Mouse (Mus musculus) cerebellum, postnatal 4 days (tissue): ENCODE data around the gene Tmem106a.
A peak's percentile ranks its signal among the peaks of the same experiment; 100 is the strongest.
"Not testable (repeated sequence)": the region's sequence is repeated elsewhere in the genome, so short reads cannot be mapped to it uniquely, and the experiment has no call there.

ENCODE experiments used
- DNase-seq, 2 experiments: peaks; one replicate each; pipeline ENCODE4 v3.0.0; 2022; ENCODE audit warnings: low spot score in 2 of 2, mixed read lengths in 1 of 2

Gene Tmem106a

GRCm38 (mm10) chr11:101599156-101599555 is 17.1 kb downstream of the Tmem106a start, which contains the start of gene Gm11634:
Gene Gm11634 (minus strand): TSS chr11:101599256.
- DNase-seq = no peak

GRCm38 (mm10) chr11:101602491-101602890 is 20.4 kb downstream of the Tmem106a start:
- no peak for DNase-seq

GRCm38 (mm10) chr11:101604116-101604515 is 22.1 kb downstream of the Tmem106a start:
- DNase-seq = no peak

- peak; percentile 29 to 59 for DNase-seq
Measured at GRCm38 (mm10) chr11:101604531-101605453, 22.8 kb downstream of the Tmem106a start.

- not testable (repeated sequence) for DNase-seq
Measured at GRCm38 (mm10) chr11:101607134-101607533, 25.1 kb downstream of the Tmem106a start.

GRCm38 (mm10) chr11:101610445-101610844 is 28.4 kb downstream of the Tmem106a start:
- DNase-seq = no peak

- no peak for DNase-seq
Measured at GRCm38 (mm10) chr11:101613596-101613995, 31.6 kb downstream of the Tmem106a start.

- no peak for DNase-seq
Measured at GRCm38 (mm10) chr11:101614116-101614515, 32.1 kb downstream of the Tmem106a start.

- DNase-seq = no peak
Measured at GRCm38 (mm10) chr11:101615380-101615779, 33.3 kb downstream of the Tmem106a start.

- no peak for DNase-seq
Measured at GRCm38 (mm10) chr11:101616104-101616503, 34.1 kb downstream of the Tmem106a start.

GRCm38 (mm10) chr11:101616948-101617767 is 35.1 kb downstream of the Tmem106a start:
- peak in 1 of 2 experiments; percentile 21 for DNase-seq

- peak in 1 of 2 experiments; percentile 9 for DNase-seq
Measured at GRCm38 (mm10) chr11:101617849-101618248, 35.8 kb downstream of the Tmem106a start.

- DNase-seq = no peak
Measured at GRCm38 (mm10) chr11:101618596-101618995, 36.6 kb downstream of the Tmem106a start.

GRCm38 (mm10) chr11:101620022-101620655 is 38.1 kb downstream of the Tmem106a start:
- DNase-seq = not testable (repeated sequence)

GRCm38 (mm10) chr11:101626649-101626994 is 44.6 kb downstream of the Tmem106a start:
- DNase-seq = no peak

GRCm38 (mm10) chr11:101626995-101627856 is 45.2 kb downstream of the Tmem106a start, which contains the start of gene Rdm1:
Gene Rdm1 (plus strand): TSS chr11:101627195.
- DNase-seq = peak; percentile 49 to 73

- DNase-seq = peak; percentile 71 to 76
Measured at GRCm38 (mm10) chr11:101627857-101628559, 46.0 kb downstream of the Tmem106a start.

- not testable (repeated sequence) for DNase-seq
Measured at GRCm38 (mm10) chr11:101628733-101629417, 46.8 kb downstream of the Tmem106a start.

- no peak for DNase-seq
Measured at GRCm38 (mm10) chr11:101635660-101636059, 53.6 kb downstream of the Tmem106a start.

GRCm38 (mm10) chr11:101639761-101640160 is 57.7 kb downstream of the Tmem106a start:
- DNase-seq = no peak
